Mouse (Mus musculus): ENCODE measurements around the gene Timm10.

DNA sequence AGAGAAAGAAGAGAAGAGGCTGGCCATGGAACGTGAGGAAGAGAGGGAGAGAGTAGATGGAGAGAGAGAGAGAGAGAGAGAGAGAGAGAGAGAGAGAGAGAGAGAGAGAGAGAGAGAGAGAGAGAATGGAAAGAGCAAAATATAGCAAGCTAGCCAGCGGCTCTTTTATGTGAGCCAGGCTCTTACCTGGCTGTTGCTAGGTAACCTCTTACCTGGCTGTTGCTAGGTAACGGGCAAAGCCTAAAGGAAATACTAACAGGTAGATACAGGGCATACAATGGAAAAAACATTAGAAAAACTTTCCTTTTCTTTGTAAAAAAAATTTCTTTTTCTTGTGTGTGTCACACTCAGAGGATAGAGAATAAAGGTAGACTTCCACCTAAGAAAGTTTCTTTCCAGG, 49.1 kb upstream of the Timm10 start:
- TF ChIP-seq CTCF (IDR thresholded peaks at IDR 0.05; ENCODE audit: borderline replicate concordance, insufficient read depth, low read length) = no peak
- TF ChIP-seq POLR2A (IDR thresholded peaks at IDR 0.05; ENCODE audit: low read depth, low read length) = no peak

Measured in embryonic fibroblast, embryonic 13.5 days (primary cell).